In the genomic region with DNA sequence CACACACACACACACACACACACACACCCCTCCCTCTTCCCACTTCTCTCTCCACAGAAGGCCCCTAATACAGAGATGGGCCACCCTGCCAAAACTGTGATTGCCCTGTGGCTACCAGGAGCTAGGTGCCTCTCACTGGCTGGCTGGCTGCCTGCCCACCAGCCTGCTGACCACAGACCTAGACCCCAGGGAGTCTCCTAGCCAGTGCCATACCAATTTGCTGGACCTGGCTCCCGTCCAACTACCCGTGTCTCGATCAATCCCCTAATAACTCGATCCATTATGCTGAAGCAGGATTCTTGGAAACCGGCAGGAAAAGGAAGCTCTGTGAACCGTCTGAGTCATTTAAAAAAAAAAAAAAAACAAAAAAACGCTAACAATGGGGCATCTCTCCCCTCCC, we compare ENCODE assay signal across 16 mouse cellular contexts. TPM values are rescaled to one million over a fixed set of nuclear protein-coding genes. Genes with fewer than 3 reads are reported as not detected.
DNase-seq lines count a peak whose midpoint lies in the region; ATAC-seq and TF ChIP-seq lines count a peak whose summit lies in the region.
"Had no signal": no experiment of that assay in that cellular context is flagged by ENCODE, and none has a peak within 500 bp of the region (broad histone marks: within the 10 kb centered on the region; RNA-seq: fewer than 3 reads in every experiment).

No protein-coding gene starts in this region.

- no peak overlapping the region for H3K9ac ChIP-seq in forebrain, embryonic 12.5 days
- H3K9ac ChIP-seq in forebrain, postnatal 0 days: no peak overlapping the region
- no peak overlapping the region for H3K9ac ChIP-seq in midbrain, embryonic 15.5 days
- H3K9ac ChIP-seq: embryonic facial prominence, embryonic 15.5 days; intestine, embryonic 15.5 days; lung, embryonic 14.5 days had no signal

- DNase-seq in forebrain, postnatal 0 days: no peak
- no peak for DNase-seq in left cerebral cortex, adult 2 months (ENCODE audit: extremely low spot score in 1 of 2, low spot score in 2 of 2)
- no peak for DNase-seq in left cerebral cortex, adult 18-20 months (ENCODE audit: low spot score in 2 of 2)
- DNase-seq in spleen, postnatal 36 days (ENCODE audit: low spot score in 2 of 2): no peak
- no peak for DNase-seq in urinary bladder, adult 18-20 months (ENCODE audit: low spot score in 2 of 2)
- DNase-seq: cerebellum, adult 9-10 months; gastrocnemius, adult 2 months; kidney, postnatal 25 days; lung, embryonic 14.5 days; thymus, adult 2 months had no signal

- no peak overlapping the region for H3K4me2 ChIP-seq in forebrain, embryonic 12.5 days
- no peak overlapping the region for H3K4me2 ChIP-seq in forebrain, postnatal 0 days (ENCODE audit: low read depth)
- H3K4me2 ChIP-seq in midbrain, embryonic 15.5 days: no peak overlapping the region
- H3K4me2 ChIP-seq: embryonic facial prominence, embryonic 15.5 days; intestine, embryonic 15.5 days; lung, embryonic 14.5 days had no signal

- no peak overlapping the region for H3K4me3 ChIP-seq in forebrain, embryonic 12.5 days (replicated peaks)
- no peak overlapping the region for H3K4me3 ChIP-seq in forebrain, postnatal 0 days (ENCODE audit: low read depth, low read length)
- no peak overlapping the region for H3K4me3 ChIP-seq in left cerebral cortex, adult 2 months
- H3K4me3 ChIP-seq in embryonic fibroblast, embryonic 13.5 days (ENCODE audit: insufficient read depth, low read length): no peak overlapping the region
- H3K4me3 ChIP-seq in midbrain, embryonic 15.5 days: no peak overlapping the region
- H3K4me3 ChIP-seq: embryonic facial prominence, embryonic 15.5 days; gastrocnemius, adult 2 months; intestine, embryonic 15.5 days had no signal

- 47% methylated on average over 7 of the region's 7 CpGs for WGBS in forebrain, embryonic 12.5 days
- 18% methylated on average over 7 of the region's 7 CpGs for WGBS in forebrain, postnatal 0 days
- WGBS in midbrain, embryonic 15.5 days: 29% methylated on average over 7 of the region's 7 CpGs

- peaks cover 75% of the 10 kb centered on the region for H3K4me1 ChIP-seq in forebrain, embryonic 12.5 days
- peaks cover 31% of the 10 kb centered on the region for H3K4me1 ChIP-seq in forebrain, postnatal 0 days (ENCODE audit: insufficient read depth)
- H3K4me1 ChIP-seq in embryonic fibroblast, embryonic 13.5 days (ENCODE audit: control insufficient read depth, insufficient read depth, low read length): peaks cover 13% of the 10 kb centered on the region; the same call in 1 of the 2 replicates
- H3K4me1 ChIP-seq in midbrain, embryonic 15.5 days: peaks cover 70% of the 10 kb centered on the region

- peaks cover 66% of the 10 kb centered on the region for H3K27me3 ChIP-seq in forebrain, embryonic 12.5 days
- H3K27me3 ChIP-seq in forebrain, postnatal 0 days (ENCODE audit: insufficient read depth, low read length): no peaks in the 10 kb centered on the region
- H3K27me3 ChIP-seq in midbrain, embryonic 15.5 days (replicated peaks): no peaks in the 10 kb centered on the region
- H3K27me3 ChIP-seq: embryonic facial prominence, embryonic 15.5 days; intestine, embryonic 15.5 days had no signal

- no peak for TF ChIP-seq POLR2A in embryonic fibroblast, embryonic 13.5 days (IDR thresholded peaks at IDR 0.05; ENCODE audit: low read depth, low read length)

- H3K9me3 ChIP-seq in forebrain, embryonic 12.5 days: no peaks in the 10 kb centered on the region
- H3K9me3 ChIP-seq in forebrain, postnatal 0 days (ENCODE audit: low read length): no peaks in the 10 kb centered on the region
- H3K9me3 ChIP-seq in midbrain, embryonic 15.5 days: no peaks in the 10 kb centered on the region
- H3K9me3 ChIP-seq: embryonic facial prominence, embryonic 15.5 days; intestine, embryonic 15.5 days had no signal

- no peak for ATAC-seq in forebrain, embryonic 12.5 days (ENCODE audit: low FRiP score)
- ATAC-seq in forebrain, postnatal 0 days: no peak
- ATAC-seq in midbrain, embryonic 15.5 days (replicated peaks): no peak
- ATAC-seq: intestine, embryonic 15.5 days had no signal

- intact Hi-C loops in left cerebral cortex, adult 2 months (cut with DNase I): loop anchor here (2.0 kb wide), 1 partner anchor 22 kb away; a partner anchor contains a TSS

- TF ChIP-seq CTCF in forebrain, postnatal 0 days (IDR thresholded peaks at IDR 0.05; ENCODE audit: low read depth): no peak
- TF ChIP-seq CTCF in left cerebral cortex, adult 2 months (IDR thresholded peaks at IDR 0.05): no peak
- no peak for TF ChIP-seq CTCF in embryonic fibroblast, embryonic 13.5 days (IDR thresholded peaks at IDR 0.05; ENCODE audit: borderline replicate concordance, insufficient read depth, low read length)

- H3K27ac ChIP-seq in forebrain, embryonic 12.5 days: peak overlapping the region; percentile 50; the same call in 1 of the 2 replicates
- no peak overlapping the region for H3K27ac ChIP-seq in forebrain, postnatal 0 days (ENCODE audit: low read depth, low read length)
- H3K27ac ChIP-seq in left cerebral cortex, adult 2 months: peak overlapping the region; percentile 59; the same call in 1 of the 2 replicates
- peak overlapping the region; percentile 32 for H3K27ac ChIP-seq in embryonic fibroblast, embryonic 13.5 days (ENCODE audit: insufficient read depth, low read length)
- peak overlapping the region; percentile 54; the same call in 1 of the 2 replicates for H3K27ac ChIP-seq in midbrain, embryonic 15.5 days
- H3K27ac ChIP-seq: gastrocnemius, adult 2 months; intestine, embryonic 15.5 days had no signal

- no peaks in the 10 kb centered on the region for H3K36me3 ChIP-seq in forebrain, embryonic 12.5 days (replicated peaks)
- H3K36me3 ChIP-seq in forebrain, postnatal 0 days (ENCODE audit: insufficient read depth): no peaks in the 10 kb centered on the region
- no peaks in the 10 kb centered on the region for H3K36me3 ChIP-seq in midbrain, embryonic 15.5 days (replicated peaks)
- H3K36me3 ChIP-seq: embryonic facial prominence, embryonic 15.5 days; intestine, embryonic 15.5 days had no signal

RNA-seq across cellular contexts. Expression of a gene that starts 22.8 kb away (rescaled TPM):
- 7.8 and 7.9 TPM in 2 replicates for polyA plus RNA-seq in forebrain, embryonic 12.5 days (2016; fragmentation: Nextera tagmentation; extraction: Ambion mirVana)
- 101 and 149 TPM in 2 replicates for total RNA-seq in forebrain, postnatal 0 days (2014; rRNA removed)
- polyA plus RNA-seq in forebrain, postnatal 0 days (2015; fragmentation: Nextera tagmentation; extraction: Ambion mirVana): 6.2 and 8.1 TPM in 2 replicates
- total RNA-seq in left cerebral cortex, adult 2 months (2021): 10 to 100 TPM; 45.2 to 48.0 TPM
- total RNA-seq in left cerebral cortex, adult 18-20 months (2021): 10 to 100 TPM; 39.6 to 43.7 TPM
- polyA plus RNA-seq in embryonic fibroblast, embryonic 13.5 days (2011; ENCODE audit: insufficient read length, low read depth, missing spikeins): 10.6 and 12.3 TPM in 2 replicates
- polyA plus RNA-seq in midbrain, embryonic 15.5 days (2015; fragmentation: Nextera tagmentation; extraction: Ambion mirVana): 14.2 and 15.7 TPM in 2 replicates

RNA-seq across cellular contexts. Expression of a gene that starts 41.7 kb away (rescaled TPM):
- 0.29 and 0.45 TPM in 2 replicates for polyA plus RNA-seq in forebrain, embryonic 12.5 days (2016; fragmentation: Nextera tagmentation; extraction: Ambion mirVana)
- not detected in 2 replicates for total RNA-seq in forebrain, postnatal 0 days (2014; rRNA removed)
- 0.92 and 1.2 TPM in 2 replicates for polyA plus RNA-seq in forebrain, postnatal 0 days (2015; fragmentation: Nextera tagmentation; extraction: Ambion mirVana)
- total RNA-seq in left cerebral cortex, adult 2 months (2021): not detected
- not detected for total RNA-seq in left cerebral cortex, adult 18-20 months (2021)
- polyA plus RNA-seq in embryonic fibroblast, embryonic 13.5 days (2011; ENCODE audit: insufficient read length, low read depth, missing spikeins): 0.91 TPM in 1 of 2 replicates, not detected in the other
- 0.79 and 0.93 TPM in 2 replicates for polyA plus RNA-seq in midbrain, embryonic 15.5 days (2015; fragmentation: Nextera tagmentation; extraction: Ambion mirVana)
- total RNA-seq: left cerebral cortex, postnatal 10 days had no signal

RNA-seq across cellular contexts. Expression of a gene that starts 43.6 kb away (rescaled TPM):
- 0.19 and 0.31 TPM in 2 replicates for polyA plus RNA-seq in forebrain, embryonic 12.5 days (2016; fragmentation: Nextera tagmentation; extraction: Ambion mirVana)
- 3.3 and 4.8 TPM in 2 replicates for total RNA-seq in forebrain, postnatal 0 days (2014; rRNA removed)
- 2.5 and 2.9 TPM in 2 replicates for polyA plus RNA-seq in forebrain, postnatal 0 days (2015; fragmentation: Nextera tagmentation; extraction: Ambion mirVana)
- 1 to 10 TPM; 2.1 to 2.4 TPM for total RNA-seq in left cerebral cortex, adult 2 months (2021)
- total RNA-seq in left cerebral cortex, adult 18-20 months (2021): 1 to 10 TPM in 1 of 2 experiments, under 1 TPM in 1; 0.49 to 1.2 TPM
- polyA plus RNA-seq in embryonic fibroblast, embryonic 13.5 days (2011; ENCODE audit: insufficient read length, low read depth, missing spikeins): not detected in 2 replicates
- 1.2 TPM in 2 replicates for polyA plus RNA-seq in midbrain, embryonic 15.5 days (2015; fragmentation: Nextera tagmentation; extraction: Ambion mirVana)
- total RNA-seq: gastrocnemius, adult 2 months had no signal
- polyA plus RNA-seq: intestine, embryonic 15.5 days had no signal

RNA-seq across cellular contexts. Expression of a gene that starts 44.7 kb away (rescaled TPM):
- not detected in 2 replicates for polyA plus RNA-seq in forebrain, embryonic 12.5 days (2016; fragmentation: Nextera tagmentation; extraction: Ambion mirVana)
- 0.33 and 1.4 TPM in 2 replicates for total RNA-seq in forebrain, postnatal 0 days (2014; rRNA removed)
- 3.8 and 4.2 TPM in 2 replicates for polyA plus RNA-seq in forebrain, postnatal 0 days (2015; fragmentation: Nextera tagmentation; extraction: Ambion mirVana)
- total RNA-seq in left cerebral cortex, adult 2 months (2021): not detected
- total RNA-seq in left cerebral cortex, adult 18-20 months (2021): not detected
- not detected in 2 replicates for polyA plus RNA-seq in embryonic fibroblast, embryonic 13.5 days (2011; ENCODE audit: insufficient read length, low read depth, missing spikeins)
- 0.15 and 0.70 TPM in 2 replicates for polyA plus RNA-seq in midbrain, embryonic 15.5 days (2015; fragmentation: Nextera tagmentation; extraction: Ambion mirVana)
